Mouse (Mus musculus) liver, embryonic 11.5 days (tissue): Measurements from ENCODE around the gene Il1rapl1. TPM values are rescaled to one million over a fixed set of nuclear protein-coding genes. Genes with fewer than 3 reads are reported as not detected.
A peak's percentile ranks its signal among the peaks of the same experiment; 100 is the strongest.

Experiments used
- ATAC-seq: fragments of 200-750 bp; cut with Nextera tagmentation; replicated peaks from 2 replicates; pipeline ENCODE4 v1.8.0; 2017; ENCODE audit warnings: moderate number of reproducible peaks, mild to moderate bottlenecking, moderate TSS enrichment, moderate library complexity; ENCODE audit not compliant: low FRiP score
- DNase-seq: peaks from one replicate; pipeline ENCODE4 v3.0.0-alpha.2; 2017; ENCODE audit warnings: low spot score
- H3K27ac ChIP-seq: fragments of 300-500 bp; sonication (generic); 2 replicates; pipeline ENCODE4 v1.5.1; 2014; ENCODE audit warnings: mild to moderate bottlenecking, low read depth, low read length, control low read depth
- H3K27me3 ChIP-seq: fragments of 300-500 bp; sonication (generic); replicated peaks from 2 replicates; pipeline ENCODE4 v1.6.1; 2014; ENCODE audit warnings: low read length, mixed read lengths; ENCODE audit not compliant: control insufficient read depth, insufficient read depth
- H3K36me3 ChIP-seq: fragments of 300-500 bp; sonication (generic); 2 replicates; pipeline ENCODE4 v1.6.1; 2014; ENCODE audit warnings: mild to moderate bottlenecking, low read length, moderate library complexity, mixed read lengths; ENCODE audit not compliant: control insufficient read depth, insufficient read depth
- H3K4me1 ChIP-seq: fragments of 300-500 bp; sonication (generic); replicated peaks from 2 replicates; pipeline ENCODE4 v1.6.1; 2014; ENCODE audit warnings: low read length, mixed read lengths; ENCODE audit not compliant: control insufficient read depth, insufficient read depth
- H3K4me2 ChIP-seq: fragments of 300-500 bp; sonication (generic); 2 replicates; pipeline ENCODE4 v1.6.1; 2014; ENCODE audit warnings: mild to moderate bottlenecking, control low read depth, moderate library complexity
- H3K4me3 ChIP-seq: fragments of 300-500 bp; sonication (generic); 2 replicates; pipeline ENCODE4 v1.5.1; 2014; ENCODE audit warnings: low read depth, low read length, control low read depth
- H3K9ac ChIP-seq: fragments of 300-500 bp; sonication (generic); 2 replicates; pipeline ENCODE4 v1.6.1; 2014; ENCODE audit warnings: low read depth, low read length, control low read depth
- H3K9me3 ChIP-seq: fragments of 300-500 bp; sonication (generic); 2 replicates; pipeline ENCODE4 v1.6.1; 2016; ENCODE audit warnings: low read length, inconsistent platforms, mixed read lengths; ENCODE audit not compliant: control insufficient read depth
- WGBS: fragments of 180-500 bp; shearing (Covaris S2); extraction: QIAGEN DNeasy Blood & Tissue Kit; methylation state at CpG from one replicate; pipeline ENCODE4 v1.1.7; 2014; 5-methylcytosine and 5-hydroxymethylcytosine counted together
- polyA plus RNA-seq: library from polyadenylated mRNA; unstranded; fragments of >200 nt; fragmentation: Nextera tagmentation; extraction: Ambion mirVana; gene quantifications from 2 replicates; pipeline ENCODE4 v1.2.1, GENCODE M21; 2014

Il1rapl1 gene
- 0.14 TPM in 1 of 2 replicates, not detected in the other for polyA plus RNA-seq

GRCm38 (mm10) chrX:88115609-88116073 lies at the start of gene Il1rapl1:
Gene Il1rapl1 (minus strand): TSS chrX:88115645.
- no peak within 1 kb of the TSS for H3K9ac ChIP-seq
- no peaks in the 10 kb centered on the region for H3K9me3 ChIP-seq
- H3K27ac ChIP-seq = no peak within 1 kb of the TSS
- H3K4me3 ChIP-seq = 0 out of 2 replicates have a peak within 1 kb of the TSS, but pooled peaks have one; percentile 6
- H3K27me3 ChIP-seq = no peaks in the 10 kb centered on the region; the same call in 1 of the 2 replicates
- DNase-seq (no peak), ATAC-seq (no peak)
- 20% methylated on average over 12 of the region's 12 CpGs for WGBS
- H3K36me3 ChIP-seq = no peaks in the 10 kb centered on the region
- H3K4me2 ChIP-seq = peak within 1 kb of the TSS; percentile 31
- no peaks in the 10 kb centered on the region for H3K4me1 ChIP-seq

GRCm38 (mm10) chrX:88158037-88158436 lies 42.6 kb upstream of the Il1rapl1 start:
- H3K4me1 ChIP-seq = no peaks in the 10 kb centered on the region
- no peak for ATAC-seq
- no peak overlapping the region for H3K4me3 ChIP-seq
- no peaks in the 10 kb centered on the region for H3K27me3 ChIP-seq
- no peaks in the 10 kb centered on the region for H3K9me3 ChIP-seq
- H3K36me3 ChIP-seq = no peaks in the 10 kb centered on the region
- no peak overlapping the region for H3K27ac ChIP-seq
- H3K4me2 ChIP-seq = no peak overlapping the region
- DNase-seq = no peak
- H3K9ac ChIP-seq = no peak overlapping the region
- 48% methylated on average over 2 of the region's 2 CpGs for WGBS

GRCm38 (mm10) chrX:88125612-88126011 lies 10.2 kb upstream of the Il1rapl1 start:
- Histone ChIP-seq H3K27me3 (no peaks in the 10 kb centered on the region), H3K27ac (no peak overlapping the region), H3K9me3 (no peaks in the 10 kb centered on the region), H3K9ac (no peak overlapping the region), H3K36me3 (no peaks in the 10 kb centered on the region), H3K4me1 (no peaks in the 10 kb centered on the region), H3K4me3 (no peak overlapping the region), H3K4me2 (no peak overlapping the region)
- WGBS = 52% methylated on average over 3 of the region's 3 CpGs
- DNase-seq = no peak
- no peak for ATAC-seq

- H3K4me3 ChIP-seq = no peak overlapping the region
- H3K27ac ChIP-seq = no peak overlapping the region
- ATAC-seq (no peak), DNase-seq (no peak)
- no peaks in the 10 kb centered on the region for H3K36me3 ChIP-seq
- H3K9ac ChIP-seq = no peak overlapping the region
- WGBS = 76% methylated on average over 3 of the region's 3 CpGs
- no peaks in the 10 kb centered on the region; the same call in 1 of the 2 replicates for H3K27me3 ChIP-seq
- H3K9me3 ChIP-seq = no peaks in the 10 kb centered on the region
- H3K4me2 ChIP-seq = no peak overlapping the region
- H3K4me1 ChIP-seq = no peaks in the 10 kb centered on the region
Measured at GRCm38 (mm10) chrX:88120070-88120469, 4.6 kb upstream of the Il1rapl1 start.

- Histone ChIP-seq H3K4me2 (no peak overlapping the region), H3K27ac (no peak overlapping the region), H3K9me3 (no peaks in the 10 kb centered on the region), H3K4me1 (no peaks in the 10 kb centered on the region), H3K9ac (no peak overlapping the region), H3K4me3 (no peak overlapping the region), H3K27me3 (no peaks in the 10 kb centered on the region; the same call in 1 of the 2 replicates), H3K36me3 (no peaks in the 10 kb centered on the region)
- DNase-seq (no peak), ATAC-seq (no peak)
- WGBS = 47% methylated on average over 3 of the region's 3 CpGs
Measured at GRCm38 (mm10) chrX:88117858-88118257, 2.4 kb upstream of the Il1rapl1 start.

- no peak for DNase-seq
- H3K4me2 ChIP-seq = no peak overlapping the region; the same call in 1 of the 2 replicates
- no peak for ATAC-seq
- WGBS = 17% methylated on average over 3 of the region's 3 CpGs
- no peaks in the 10 kb centered on the region; the same call in 1 of the 2 replicates for H3K27me3 ChIP-seq
- no peaks in the 10 kb centered on the region for H3K9me3 ChIP-seq
- no peaks in the 10 kb centered on the region for H3K36me3 ChIP-seq
- H3K9ac ChIP-seq = no peak overlapping the region
- H3K4me1 ChIP-seq = no peaks in the 10 kb centered on the region
- no peak overlapping the region for H3K27ac ChIP-seq
- H3K4me3 ChIP-seq = no peak overlapping the region
Measured at GRCm38 (mm10) chrX:88116326-88116725, 881 bp upstream of the Il1rapl1 start.

GRCm38 (mm10) chrX:88113561-88113960 lies 1.9 kb downstream of the Il1rapl1 start:
- no peak overlapping the region for H3K4me3 ChIP-seq
- DNase-seq (no peak), ATAC-seq (no peak)
- WGBS = 54% methylated on average over 6 of the region's 6 CpGs
- H3K27ac ChIP-seq = no peak overlapping the region
- no peaks in the 10 kb centered on the region; the same call in 1 of the 2 replicates for H3K27me3 ChIP-seq
- no peaks in the 10 kb centered on the region for H3K36me3 ChIP-seq
- no peaks in the 10 kb centered on the region for H3K4me1 ChIP-seq
- no peaks in the 10 kb centered on the region for H3K9me3 ChIP-seq
- no peak overlapping the region for H3K9ac ChIP-seq
- no peak overlapping the region for H3K4me2 ChIP-seq

- Histone ChIP-seq H3K27ac (no peak overlapping the region), H3K4me3 (no peak overlapping the region), H3K4me1 (no peaks in the 10 kb centered on the region), H3K9me3 (no peaks in the 10 kb centered on the region), H3K4me2 (no peak overlapping the region), H3K27me3 (no peaks in the 10 kb centered on the region; the same call in 1 of the 2 replicates), H3K9ac (no peak overlapping the region), H3K36me3 (no peaks in the 10 kb centered on the region)
- no peak for DNase-seq
- no peak for ATAC-seq
- 44% methylated on average over 2 of the region's 2 CpGs for WGBS
Measured at GRCm38 (mm10) chrX:88112254-88112653, 3.2 kb downstream of the Il1rapl1 start.

GRCm38 (mm10) chrX:88109733-88110132 lies 5.7 kb downstream of the Il1rapl1 start:
- Histone ChIP-seq H3K4me2 (no peak overlapping the region), H3K36me3 (no peaks in the 10 kb centered on the region), H3K4me3 (no peak overlapping the region), H3K4me1 (no peaks in the 10 kb centered on the region), H3K27me3 (no peaks in the 10 kb centered on the region), H3K9me3 (no peaks in the 10 kb centered on the region), H3K27ac (no peak overlapping the region), H3K9ac (no peak overlapping the region)
- ATAC-seq (no peak), DNase-seq (no peak)
- 77% methylated on average over 2 of the region's 2 CpGs for WGBS
